Mouse (Mus musculus) urinary bladder, postnatal 4 days (tissue): Measurements from ENCODE around the gene Gm28372.

Experiments used
- DNase-seq, 2 experiments: peaks; one replicate each; pipeline ENCODE4 v3.0.0; 2021 to 2022; ENCODE audit warnings: low spot score in 2 of 2

Gm28372 gene

DNA sequence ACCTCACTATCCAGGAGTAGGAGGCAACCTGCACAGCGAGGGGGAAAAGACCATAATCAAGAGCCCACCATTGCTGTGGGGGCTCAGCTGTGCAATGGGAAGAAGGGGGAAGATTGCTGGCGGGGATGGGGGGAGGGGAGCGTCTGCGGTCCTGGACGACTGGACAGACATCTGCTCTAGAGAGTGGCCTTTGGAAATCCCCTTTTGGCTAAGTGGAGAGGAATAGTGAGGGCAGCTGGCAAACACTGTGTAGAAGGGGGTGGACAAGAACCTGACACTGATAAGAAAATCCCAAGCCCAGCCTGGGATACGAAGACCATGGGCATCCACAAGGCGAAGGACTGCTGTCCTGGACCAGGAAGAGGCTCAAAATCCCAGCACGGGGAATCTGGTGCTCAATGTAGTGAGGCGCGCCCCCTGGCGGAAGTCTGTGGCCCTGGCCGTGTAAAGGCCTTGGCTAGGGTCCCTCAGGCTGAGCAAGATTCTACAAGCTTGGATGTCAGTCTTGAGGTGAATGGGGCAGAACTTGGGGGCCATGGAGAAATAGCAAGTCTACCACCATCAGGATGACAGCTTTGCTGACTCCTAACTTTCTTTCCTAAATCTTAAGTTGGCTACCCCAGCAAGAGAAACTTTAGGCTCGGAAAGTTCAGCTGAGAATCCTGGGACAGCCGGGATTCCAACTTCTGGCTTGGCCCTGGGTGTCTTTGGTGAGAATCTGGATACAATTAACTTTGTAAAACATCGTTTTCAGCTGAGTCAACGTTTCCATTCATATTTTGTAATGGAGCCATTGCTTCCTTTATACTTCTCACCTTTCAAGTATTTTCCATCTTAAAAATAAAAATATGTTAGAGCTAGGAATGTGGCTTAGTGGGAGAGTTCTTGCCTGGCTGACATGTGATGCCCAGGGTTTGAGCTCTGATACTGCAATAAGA is 6.8 kb downstream of the Gm28372 start:
- peak; percentile 72 to 91 for DNase-seq

DNA sequence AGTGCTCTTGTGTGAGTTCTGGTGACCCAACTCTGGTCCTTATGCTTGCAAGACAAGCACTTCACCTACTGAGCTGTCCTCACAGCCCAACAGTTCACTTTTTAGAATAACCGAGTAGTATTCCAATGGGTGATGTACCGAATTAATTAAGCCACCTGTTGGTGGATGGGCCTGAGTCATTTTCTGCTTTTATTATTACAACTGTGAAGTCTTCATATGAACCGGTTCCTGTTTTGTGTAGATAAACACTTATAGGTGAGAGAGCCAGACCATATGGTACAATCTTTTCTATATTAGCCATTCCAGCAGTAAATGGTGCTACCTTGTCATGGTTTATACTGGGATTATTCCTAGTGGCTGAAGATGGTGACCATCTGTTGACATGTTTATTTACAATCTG is 7.7 kb downstream of the Gm28372 start:
- DNase-seq = no peak

DNA sequence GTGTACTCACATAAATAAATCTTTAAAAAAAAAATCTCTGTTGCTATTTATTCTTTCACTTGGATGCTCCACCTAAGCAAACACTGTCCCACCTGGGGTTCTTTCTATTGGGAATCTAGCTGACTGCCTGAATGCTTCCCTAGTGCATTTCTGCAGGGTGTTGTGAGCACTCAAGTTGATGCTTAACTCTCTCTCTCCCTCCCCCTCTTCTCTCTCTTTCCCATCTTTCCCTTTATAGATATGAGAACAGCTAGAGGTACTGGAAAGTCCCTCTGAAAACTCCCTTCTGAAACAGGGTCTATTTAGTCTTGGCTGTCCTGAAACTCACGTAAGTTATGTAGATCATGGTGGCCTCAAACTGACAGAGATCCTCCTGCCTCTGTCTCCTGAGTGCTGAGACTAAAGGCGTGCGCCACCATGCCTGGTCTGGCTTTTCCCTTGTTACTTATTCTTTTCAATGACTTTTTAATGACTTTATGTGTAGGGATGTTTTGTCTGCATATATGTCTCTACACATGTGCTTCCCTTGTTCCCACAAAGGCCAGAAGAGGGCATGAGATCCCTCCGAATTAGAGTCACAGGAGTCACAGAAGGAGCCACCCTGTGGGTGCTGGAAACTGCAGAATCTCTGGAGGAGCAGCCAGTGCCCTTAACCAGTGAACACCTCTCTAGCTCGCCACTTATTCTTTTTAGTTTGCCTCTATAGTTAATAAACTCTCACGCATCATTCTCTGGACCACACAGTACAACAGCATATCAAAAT is 9.2 kb downstream of the Gm28372 start:
- no peak for DNase-seq

DNA sequence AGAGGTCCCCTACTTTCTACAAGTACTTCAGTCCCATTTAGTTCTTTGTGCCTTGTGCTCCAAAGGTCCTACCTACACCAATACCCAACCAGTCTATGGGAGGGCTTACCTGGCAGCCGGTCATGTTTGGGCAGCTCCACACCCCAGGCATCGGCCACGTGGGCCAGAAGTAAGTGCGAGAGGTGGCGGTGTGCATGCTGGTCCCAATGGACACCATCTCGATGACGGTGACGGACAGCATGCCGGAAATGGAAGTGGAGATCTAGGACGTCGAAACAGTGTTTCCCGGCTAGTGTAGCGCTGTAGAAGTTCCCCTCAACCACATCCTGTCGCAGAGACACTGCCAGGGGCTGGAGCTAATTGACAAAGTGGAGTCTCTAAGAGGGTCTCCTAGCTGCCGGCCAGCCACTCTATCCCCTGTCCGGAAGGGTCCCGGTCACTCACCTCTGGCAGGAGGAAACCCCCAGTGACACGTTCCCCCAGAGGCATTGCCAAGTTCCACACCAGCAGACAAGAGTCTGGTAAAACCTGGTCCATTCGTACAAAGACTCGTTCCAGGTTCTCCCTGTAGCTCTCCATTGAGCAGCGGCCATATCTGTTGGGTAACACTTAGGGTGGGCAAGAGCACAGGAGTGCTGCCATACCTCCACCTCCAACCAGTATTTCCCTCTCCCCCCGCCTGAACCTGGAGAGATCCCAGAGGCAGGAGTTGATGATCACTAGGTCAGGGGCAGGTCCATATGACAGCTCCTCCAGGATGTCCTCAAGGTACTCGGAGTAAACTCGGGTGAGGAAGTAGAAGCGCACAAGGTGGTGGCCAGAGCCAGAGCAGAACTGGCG is 17.0 kb downstream of the Gm28372 start:
- DNase-seq = no peak

DNA sequence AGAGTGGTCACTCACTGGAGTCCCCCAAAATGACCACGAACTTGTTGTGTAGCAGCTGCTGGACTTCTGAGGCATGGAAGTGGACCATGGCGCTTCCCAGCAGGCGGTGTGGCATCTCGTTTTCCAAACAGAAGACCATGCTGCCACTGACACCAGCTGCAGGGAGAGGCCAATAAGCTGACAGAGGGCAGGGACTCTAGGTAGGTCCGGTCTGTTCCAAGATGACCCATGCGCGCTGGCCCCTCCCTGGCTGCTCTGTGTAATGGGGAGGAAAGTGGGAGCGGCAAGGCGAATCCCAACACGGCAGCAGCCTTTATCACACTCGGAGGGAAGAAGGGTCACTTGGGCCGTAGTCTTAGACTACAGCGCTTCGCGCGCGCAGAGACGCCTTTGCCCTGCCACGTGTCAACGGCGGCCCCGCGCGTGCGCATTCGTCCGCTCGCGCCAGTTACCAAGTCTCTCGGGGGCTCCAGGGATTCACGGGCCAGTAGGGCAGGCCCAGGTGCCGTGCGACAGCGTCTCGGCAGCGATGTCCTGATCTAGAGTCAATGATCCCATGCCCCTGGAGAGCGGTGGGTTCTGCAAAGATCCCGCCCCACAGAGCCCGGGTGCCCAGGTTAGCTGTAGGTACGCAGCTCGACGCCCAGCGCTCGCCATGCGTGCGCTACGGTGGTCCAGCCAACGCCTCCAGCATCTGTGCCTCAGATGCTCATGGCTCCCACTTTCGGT is 18.5 kb downstream of the Gm28372 start:
- peak; percentile 74 for DNase-seq

DNA sequence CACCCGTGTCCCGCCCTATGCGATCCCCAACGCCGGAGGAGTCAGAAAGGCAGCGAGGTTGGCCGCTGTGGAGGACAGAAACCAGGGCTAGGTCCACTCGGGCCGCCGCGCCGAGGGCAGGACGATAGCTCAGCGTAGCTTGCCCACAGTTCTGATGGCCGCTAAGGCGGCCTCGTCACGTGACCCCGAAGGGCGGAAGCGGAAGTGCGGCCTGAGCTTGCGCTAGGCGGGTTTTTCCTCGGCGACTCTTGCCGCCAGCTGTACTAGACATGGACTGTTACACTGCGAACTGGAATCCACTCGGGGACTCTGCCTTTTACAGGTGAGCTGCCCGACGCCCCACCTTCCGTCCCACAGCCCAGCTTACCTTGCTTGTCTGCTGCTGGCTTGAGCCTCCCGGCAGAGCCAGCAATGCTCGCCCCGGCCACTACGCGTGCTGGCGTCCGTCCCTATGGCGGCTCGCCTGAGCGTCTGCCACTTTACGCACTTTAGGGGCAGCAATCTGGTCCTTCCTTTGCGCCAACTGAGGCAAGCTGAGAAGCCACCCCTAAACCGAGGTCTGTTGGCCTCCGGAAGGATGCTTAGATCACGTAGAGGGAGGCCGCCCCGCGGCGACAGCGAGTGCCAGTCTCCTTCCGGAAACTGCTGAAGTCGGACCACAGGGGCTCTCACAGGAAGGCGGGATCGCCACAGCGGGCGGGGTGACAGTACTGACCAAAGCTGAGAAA is 19.3 kb downstream of the Gm28372 start, which contains the start of the genes Vps16 and Pced1a:
Vps16 (plus strand) TSS at position 214 of the 728 bp plus-strand sequence.
Pced1a (minus strand) TSS at position 576 of the 728 bp plus-strand sequence.
- peak; percentile 89 to 93 for DNase-seq

DNA sequence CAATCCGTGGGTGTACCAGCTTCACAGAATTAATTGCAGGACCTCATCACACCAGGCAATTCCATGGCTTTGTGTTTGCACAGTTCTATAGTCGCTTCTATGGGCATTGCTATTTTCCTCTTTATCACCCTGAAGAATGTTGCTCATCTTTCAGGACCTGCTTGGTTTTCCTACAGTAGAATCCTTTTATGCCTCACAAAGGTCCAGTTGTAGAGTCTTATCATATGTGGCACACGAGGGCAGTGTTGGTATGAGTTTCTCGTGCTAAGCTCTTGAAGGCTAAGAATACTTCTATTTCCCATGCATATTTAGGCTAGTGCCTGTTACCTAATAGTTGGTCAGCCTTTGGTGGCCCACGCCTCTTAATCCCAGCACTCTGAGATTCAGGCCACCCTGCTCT is 20.1 kb downstream of the Gm28372 start:
- no peak for DNase-seq

DNA sequence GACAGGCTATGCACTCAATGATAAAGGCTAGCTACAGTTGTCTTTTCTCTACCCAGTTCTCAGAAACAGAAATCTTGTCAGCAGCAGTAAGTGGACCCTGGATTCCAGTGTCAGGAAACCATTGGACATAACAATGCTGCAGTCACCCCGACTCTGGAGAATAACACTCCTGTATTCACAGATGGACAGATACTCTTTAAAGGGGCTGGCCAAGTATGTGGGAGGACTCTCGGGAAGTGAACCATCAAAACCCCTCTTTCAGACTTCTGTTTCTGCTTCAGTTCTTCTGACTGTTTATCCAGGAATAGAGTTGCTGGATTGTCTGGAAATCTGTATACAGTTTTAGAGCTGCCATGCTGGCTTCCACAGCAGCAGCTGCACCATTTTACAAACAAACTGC is 24.8 kb downstream of the Gm28372 start:
- DNase-seq = no peak

DNA sequence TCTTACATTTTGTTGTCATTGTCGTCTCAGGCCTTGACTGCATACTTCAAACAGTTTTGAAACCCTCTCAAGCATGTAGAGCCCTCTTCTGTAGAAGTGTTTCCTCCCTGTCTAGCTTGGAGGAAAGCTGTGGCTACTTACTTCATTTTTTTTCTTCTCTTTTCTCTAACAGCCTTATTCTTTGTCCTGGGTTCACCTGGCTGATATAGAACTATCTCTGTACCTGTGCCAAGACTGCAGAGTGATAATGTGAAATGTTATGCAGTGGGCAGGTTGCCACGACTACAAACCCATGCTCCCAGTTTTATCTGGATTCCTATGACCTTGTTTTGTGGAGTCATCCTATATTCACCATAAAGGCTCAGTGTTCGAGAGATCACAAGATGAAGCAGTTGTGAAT is 25.4 kb downstream of the Gm28372 start:
- DNase-seq = no peak

DNA sequence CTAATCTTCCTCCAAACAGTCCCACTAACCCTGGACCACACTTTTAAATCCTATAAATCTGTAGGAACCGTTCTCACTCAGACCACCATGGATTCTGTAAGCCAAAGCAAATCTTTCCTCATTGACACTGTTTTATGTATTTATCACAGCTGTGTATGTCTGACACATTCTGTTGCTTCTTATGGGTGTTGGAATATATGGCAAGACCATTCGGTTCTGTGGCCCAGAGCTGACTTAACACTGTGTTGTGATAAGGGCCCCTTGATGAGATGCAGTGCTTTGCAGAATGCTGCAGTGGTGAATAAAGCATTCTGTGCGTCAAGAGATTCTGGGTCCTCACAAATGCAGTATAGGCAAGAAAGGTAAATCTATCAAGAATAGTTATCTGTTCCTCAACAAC is 27.1 kb downstream of the Gm28372 start:
- no peak for DNase-seq

DNA sequence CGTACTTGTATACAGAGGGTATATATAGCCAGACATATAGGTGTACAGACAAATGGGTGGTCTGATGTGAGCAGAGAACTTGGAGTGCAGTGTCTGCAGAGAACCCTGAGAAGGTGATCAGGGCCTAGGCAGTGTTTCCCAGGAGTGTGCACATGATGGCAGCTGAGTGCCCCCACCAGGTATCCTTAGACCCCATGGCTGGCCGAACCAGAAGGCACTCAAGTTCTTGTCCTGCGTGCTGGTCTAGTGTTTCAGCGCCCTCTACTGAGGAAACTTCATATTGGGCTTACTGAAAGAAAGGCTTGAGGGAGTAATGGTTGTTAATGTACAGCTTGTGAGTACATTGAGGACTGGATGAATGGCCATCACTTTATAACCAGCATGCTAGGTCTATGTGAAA is 28.1 kb downstream of the Gm28372 start:
- no peak for DNase-seq

DNA sequence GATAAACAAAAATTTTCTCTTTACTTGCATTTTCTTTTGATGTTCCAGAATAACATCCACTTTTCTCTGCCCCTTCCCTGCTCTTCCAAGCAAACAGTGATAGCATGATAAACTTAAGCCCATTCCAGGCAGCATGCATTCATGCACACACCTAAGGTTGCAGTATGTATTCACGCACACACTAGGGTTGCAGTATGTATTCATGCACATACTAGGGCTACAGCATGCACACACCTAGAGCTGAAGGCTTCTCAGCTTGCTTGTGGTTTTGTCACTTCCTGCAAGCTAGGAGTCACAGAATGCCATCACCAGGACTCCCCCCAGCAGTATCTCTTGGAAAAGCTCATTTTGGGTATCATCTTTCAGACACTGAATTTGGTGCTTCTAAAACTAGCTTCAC is 31.7 kb downstream of the Gm28372 start:
- no peak for DNase-seq

DNA sequence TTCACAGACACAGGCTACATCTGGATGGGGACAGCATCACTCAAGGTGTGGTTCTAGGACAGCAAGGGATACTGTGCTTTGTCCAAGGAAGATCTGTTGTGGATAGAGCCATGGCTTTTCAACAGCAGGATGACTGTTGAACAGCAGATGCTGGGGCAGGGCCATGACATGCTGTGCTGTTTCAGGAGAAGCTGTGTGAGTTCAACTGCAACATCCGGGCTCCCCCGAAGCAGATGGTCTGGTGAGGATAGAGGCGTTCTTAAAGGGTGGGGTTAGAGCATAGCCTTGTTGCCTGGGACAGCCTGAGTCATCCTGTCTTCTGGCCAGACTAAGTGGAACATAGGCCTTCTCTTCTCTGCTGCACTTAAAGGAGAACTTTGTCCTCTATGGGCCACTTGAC is 33.8 kb downstream of the Gm28372 start:
- DNase-seq = no peak

DNA sequence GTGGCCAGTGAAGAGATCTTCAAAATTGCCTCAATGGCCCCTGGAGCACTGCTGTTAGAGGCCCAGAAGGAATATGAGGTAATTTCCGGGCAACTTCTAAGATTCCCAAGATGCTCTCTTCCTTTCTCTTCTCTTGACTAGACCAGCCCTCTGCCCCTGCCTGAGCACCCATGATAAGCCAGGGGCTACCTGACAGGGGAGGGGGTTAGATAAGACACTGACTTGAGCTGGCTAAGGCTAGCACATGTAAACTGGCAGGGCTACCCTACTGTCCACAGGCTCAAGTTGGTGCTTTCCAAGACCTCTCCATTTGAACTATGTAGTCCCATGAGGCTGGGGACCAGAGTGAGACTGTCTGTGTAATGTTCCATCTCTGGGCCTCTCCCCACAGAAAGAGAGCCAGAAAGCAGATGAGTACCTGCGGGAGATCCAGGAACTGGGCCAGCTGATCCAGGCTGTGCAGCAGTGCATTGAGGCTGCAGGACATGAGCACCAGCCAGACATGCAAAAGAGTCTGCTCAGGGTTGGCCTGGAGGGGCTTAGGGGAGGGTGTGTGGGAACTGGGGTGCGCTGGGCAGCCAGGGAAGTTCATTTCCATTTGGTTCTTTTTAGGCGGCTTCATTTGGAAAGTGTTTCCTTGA is 34.9 kb downstream of the Gm28372 start:
- DNase-seq = no peak

DNA sequence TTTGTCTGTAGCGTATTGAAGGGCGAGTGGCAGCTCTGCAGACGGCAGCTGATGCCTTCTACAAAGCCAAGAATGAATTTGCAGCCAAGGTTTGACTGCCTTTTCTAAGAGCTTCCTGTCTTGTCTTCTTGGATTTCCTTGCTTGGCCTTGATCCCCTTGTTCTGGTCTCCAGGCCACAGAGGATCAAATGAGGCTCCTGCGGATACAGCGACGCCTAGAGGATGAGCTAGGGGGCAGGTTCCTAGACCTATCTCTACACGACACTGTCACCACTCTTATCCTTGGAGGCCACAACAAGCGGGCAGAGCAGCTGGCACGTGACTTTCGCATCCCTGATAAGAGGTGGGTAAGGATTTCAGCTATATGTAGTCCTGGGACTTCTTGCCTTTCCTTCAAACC is 37.1 kb downstream of the Gm28372 start:
- no peak for DNase-seq

DNA sequence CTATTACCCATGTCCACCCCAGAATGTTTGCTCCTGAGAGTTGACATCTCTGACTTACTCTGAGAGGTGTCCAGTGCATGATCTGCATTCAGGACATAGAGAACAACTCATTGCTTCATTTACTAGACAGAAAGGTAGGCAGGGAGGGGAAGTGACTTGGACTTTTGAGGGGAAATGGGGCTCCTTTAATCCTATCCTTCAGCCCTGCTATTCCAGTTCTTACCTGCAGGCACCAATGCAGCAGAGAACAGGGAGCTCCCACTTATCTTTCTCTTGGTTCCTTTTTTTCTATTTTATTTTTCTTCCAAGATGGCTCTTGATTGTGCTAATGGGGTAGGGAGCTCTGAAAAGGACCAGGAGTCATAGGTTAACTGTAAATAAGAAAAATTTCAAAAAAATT is 43.4 kb downstream of the Gm28372 start:
- no peak for DNase-seq

DNA sequence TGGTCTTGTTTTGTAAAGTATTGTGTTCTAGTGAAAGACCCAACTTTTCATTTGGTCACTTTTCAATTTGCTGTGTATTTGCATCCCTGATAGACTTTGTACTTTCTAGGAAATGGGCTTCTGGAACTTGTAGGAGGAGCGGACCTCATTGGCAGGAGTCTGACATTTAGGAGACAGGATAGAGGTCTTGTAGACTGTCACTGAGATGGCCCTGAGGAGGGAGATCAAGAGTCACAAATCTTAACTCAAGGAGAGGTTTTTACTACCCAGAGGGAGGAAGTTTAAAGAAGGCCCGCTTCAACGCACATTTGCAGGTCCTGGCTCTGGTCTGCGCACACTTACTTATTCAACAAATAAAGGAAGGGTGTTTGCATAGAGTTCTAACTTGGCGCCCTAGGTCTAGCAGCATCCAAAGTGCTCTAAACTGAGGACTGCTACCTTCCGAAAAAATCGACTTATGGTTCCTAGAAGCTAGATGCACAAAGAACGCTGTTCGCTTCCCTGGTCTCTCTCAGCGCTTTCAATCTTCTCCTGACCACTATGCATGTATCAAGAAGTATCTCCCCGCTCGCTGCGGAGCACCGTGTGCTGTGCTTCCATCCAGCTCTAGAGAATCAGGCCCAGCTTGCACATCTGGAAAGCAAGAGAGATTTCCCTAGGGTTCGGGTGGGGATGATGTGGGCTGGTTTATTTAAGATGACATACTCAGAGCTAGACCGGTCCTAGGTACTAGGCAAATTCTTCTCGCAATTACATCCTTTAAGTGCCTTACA is 44.2 kb downstream of the Gm28372 start:
- DNase-seq = no peak

DNA sequence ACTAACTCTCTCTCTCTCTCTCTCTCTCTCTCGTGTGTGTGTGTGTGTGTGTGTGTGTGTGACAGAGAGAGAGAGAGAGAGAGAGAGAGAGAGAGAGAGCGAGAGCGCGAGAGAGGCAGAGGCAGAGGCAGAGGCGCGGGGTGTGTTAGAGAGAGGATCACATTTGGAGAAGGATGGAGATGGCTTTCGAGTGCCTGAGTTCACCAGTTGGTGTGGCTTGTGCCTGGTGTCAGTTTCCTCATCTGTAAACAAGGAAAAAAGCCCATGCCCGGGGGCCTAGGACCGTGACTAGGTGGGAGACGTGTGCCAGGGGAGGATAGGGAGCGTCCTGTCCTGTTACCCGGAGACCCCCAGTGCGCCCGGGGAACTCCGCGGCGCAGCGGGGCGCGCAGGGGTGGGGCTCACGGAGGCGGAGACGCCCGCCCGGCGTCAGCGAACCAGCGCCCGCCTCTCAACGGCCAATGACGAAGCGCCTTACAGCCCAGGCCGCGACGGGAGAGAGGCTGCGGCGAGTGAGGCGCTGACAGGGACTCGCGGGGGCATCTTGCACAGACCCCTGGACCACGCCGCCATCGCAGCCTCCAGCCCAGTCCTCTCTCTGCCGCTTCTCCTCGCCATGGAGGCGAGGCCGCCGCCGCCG is 44.9 kb downstream of the Gm28372 start, which contains the start of gene Ptpra:
Ptpra (plus strand) TSS at position 485 of the 640 bp plus-strand sequence.
- DNase-seq = peak; percentile 86 to 90

DNA sequence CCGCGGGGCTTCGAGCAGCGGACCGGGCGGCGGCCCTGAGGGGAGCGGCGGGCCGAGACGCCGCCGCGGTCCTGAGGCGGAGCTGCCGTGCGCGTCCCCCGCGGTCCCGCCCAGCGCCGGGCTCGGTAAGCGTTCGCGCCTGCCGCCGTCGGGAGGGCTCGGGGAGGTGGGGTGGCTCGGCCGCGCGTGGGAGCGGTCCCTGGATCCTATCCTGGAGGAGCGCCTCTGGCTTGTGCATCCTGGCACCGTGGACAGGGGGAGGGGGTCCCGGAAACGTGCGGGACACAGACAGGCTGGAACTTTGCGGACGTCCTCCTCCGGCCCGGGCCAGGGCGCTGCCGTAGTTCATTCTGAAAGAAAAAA is 45.4 kb downstream of the Gm28372 start:
- peak; percentile 74 to 77 for DNase-seq
